In the genomic region with DNA sequence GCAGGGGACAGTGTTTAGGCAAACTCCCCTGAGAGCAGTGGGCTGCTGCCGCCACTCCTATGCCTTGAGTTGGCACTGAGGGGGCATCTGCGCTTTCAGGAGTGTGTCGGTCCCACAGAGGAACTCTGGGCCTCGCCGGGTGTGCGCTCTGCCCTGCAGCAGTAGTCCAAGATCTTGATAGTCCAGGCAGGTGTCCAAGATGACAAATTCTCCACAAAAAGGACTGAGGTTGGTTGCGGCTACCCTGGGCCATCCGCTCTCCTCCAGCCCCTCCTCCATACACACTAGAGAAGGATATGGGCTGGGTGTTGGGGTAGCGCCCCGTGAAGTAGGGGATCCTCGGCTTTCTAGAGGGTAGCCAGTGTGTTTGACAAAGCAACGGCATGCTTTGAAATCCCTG, we compare ENCODE assay signal across 11 mouse cellular contexts. TPM values are rescaled to one million over a fixed set of nuclear protein-coding genes. Genes with fewer than 3 reads are reported as not detected.
DNase-seq lines count a peak whose midpoint lies in the region; ATAC-seq and TF ChIP-seq lines count a peak whose summit lies in the region.
"Had no signal": no experiment of that assay in that cellular context is flagged by ENCODE, and none has a peak within 500 bp of the region (broad histone marks: within the 10 kb centered on the region; RNA-seq: fewer than 3 reads in every experiment).

No protein-coding gene starts in this region.

- 45% methylated on average over 12 of the region's 12 CpGs for WGBS in kidney, embryonic 15.5 days
- WGBS in intestine, embryonic 16.5 days, result 42% methylated on average over 12 of the region's 12 CpGs
- 48% methylated on average over 12 of the region's 12 CpGs for WGBS in midbrain, embryonic 16.5 days

- no peak overlapping the region for H3K9ac ChIP-seq in kidney, embryonic 15.5 days
- peak overlapping the region; percentile 37; the same call in 1 of the 2 replicates for H3K9ac ChIP-seq in intestine, embryonic 16.5 days (ENCODE audit: low read depth, low read length)
- H3K9ac ChIP-seq in midbrain, embryonic 16.5 days (ENCODE audit: low read depth, low read length), result no peak overlapping the region

- 0 out of 2 replicates have a peak, but pooled peaks cover 3% of the 10 kb centered on the region for H3K27me3 ChIP-seq in kidney, embryonic 15.5 days
- H3K27me3 ChIP-seq in intestine, embryonic 16.5 days (replicated peaks; ENCODE audit: control insufficient read depth, insufficient read depth, low read length), result peaks cover 5% of the 10 kb centered on the region; the same call in 1 of the 2 replicates
- no peaks in the 10 kb centered on the region for H3K27me3 ChIP-seq in midbrain, embryonic 16.5 days (ENCODE audit: control insufficient read depth, insufficient read depth, low read depth, low read length)

- 0 out of 2 replicates have a peak, but pooled peaks have one; percentile 13 for ATAC-seq in kidney, embryonic 15.5 days (replicated peaks; ENCODE audit: low FRiP score)
- ATAC-seq in intestine, embryonic 16.5 days, result 0 out of 2 replicates have a peak, but pooled peaks have one; percentile 7
- 0 out of 2 replicates have a peak, but pooled peaks have one; percentile 9 for ATAC-seq in midbrain, embryonic 16.5 days
- ATAC-seq in inflammation-experienced regulatory T-cells, adult 6 months, result no peak

- no peak for TF ChIP-seq POLR2A in embryonic fibroblast, embryonic 13.5 days (IDR thresholded peaks at IDR 0.05; ENCODE audit: low read depth, low read length)

- no peak for DNase-seq in kidney, adult 9 months
- DNase-seq in gastrocnemius, postnatal 36 days, result no peak
- no peak for DNase-seq in urinary bladder, postnatal 36 days (ENCODE audit: low spot score in 2 of 2)
- DNase-seq: kidney, adult 8-10 months; thymus, postnatal 36 days had no signal

- intact Hi-C loops in gastrocnemius, postnatal 36 days (cut with DNase I), result no loop called here

- peak overlapping the region; percentile 19 for H3K4me3 ChIP-seq in kidney, embryonic 15.5 days (replicated peaks)
- H3K4me3 ChIP-seq in embryonic fibroblast, embryonic 13.5 days (ENCODE audit: insufficient read depth, low read length), result no peak overlapping the region
- peak overlapping the region; percentile 16; the same call in 1 of the 2 replicates for H3K4me3 ChIP-seq in intestine, embryonic 16.5 days (ENCODE audit: low read length)
- H3K4me3 ChIP-seq in midbrain, embryonic 16.5 days (ENCODE audit: low read depth, low read length), result no peak overlapping the region

- H3K9me3 ChIP-seq in kidney, embryonic 15.5 days (replicated peaks), result no peaks in the 10 kb centered on the region
- H3K9me3 ChIP-seq in intestine, embryonic 16.5 days (ENCODE audit: control insufficient read depth, low read length), result no peaks in the 10 kb centered on the region
- no peaks in the 10 kb centered on the region for H3K9me3 ChIP-seq in midbrain, embryonic 16.5 days (replicated peaks; ENCODE audit: control insufficient read depth, low read length, poor library complexity, severe bottlenecking)
- H3K9me3 ChIP-seq: G1E had no signal

- no peak for TF ChIP-seq CTCF in embryonic fibroblast, embryonic 13.5 days (IDR thresholded peaks at IDR 0.05; ENCODE audit: borderline replicate concordance, insufficient read depth, low read length)

- no peaks in the 10 kb centered on the region for H3K36me3 ChIP-seq in kidney, embryonic 15.5 days
- H3K36me3 ChIP-seq in intestine, embryonic 16.5 days (ENCODE audit: control insufficient read depth, insufficient read depth, low read length), result no peaks in the 10 kb centered on the region
- H3K36me3 ChIP-seq in midbrain, embryonic 16.5 days (ENCODE audit: control insufficient read depth, insufficient read depth, low read length), result no peaks in the 10 kb centered on the region
- H3K36me3 ChIP-seq: G1E had no signal

- H3K4me2 ChIP-seq in kidney, embryonic 15.5 days, result peak overlapping the region; percentile 51
- H3K4me2 ChIP-seq in intestine, embryonic 16.5 days (ENCODE audit: low read depth, low read length), result peak overlapping the region; percentile 26
- H3K4me2 ChIP-seq in midbrain, embryonic 16.5 days (ENCODE audit: low read length), result peak overlapping the region; percentile 20

- no peak overlapping the region for H3K27ac ChIP-seq in kidney, embryonic 15.5 days
- H3K27ac ChIP-seq in embryonic fibroblast, embryonic 13.5 days (ENCODE audit: insufficient read depth, low read length), result peak overlapping the region; percentile 89
- peak overlapping the region; percentile 60 for H3K27ac ChIP-seq in intestine, embryonic 16.5 days (ENCODE audit: low read length)
- H3K27ac ChIP-seq in midbrain, embryonic 16.5 days (ENCODE audit: low read length), result no peak overlapping the region

- peaks cover 27% of the 10 kb centered on the region for H3K4me1 ChIP-seq in kidney, embryonic 15.5 days
- H3K4me1 ChIP-seq in embryonic fibroblast, embryonic 13.5 days (ENCODE audit: control insufficient read depth, insufficient read depth, low read length), result peaks cover 21% of the 10 kb centered on the region
- peaks cover 13% of the 10 kb centered on the region; the same call in 1 of the 2 replicates for H3K4me1 ChIP-seq in intestine, embryonic 16.5 days (ENCODE audit: control insufficient read depth, insufficient read depth, low read length)
- peaks cover 15% of the 10 kb centered on the region for H3K4me1 ChIP-seq in midbrain, embryonic 16.5 days (ENCODE audit: control insufficient read depth, insufficient read depth, low read length)

RNA-seq across cellular contexts. Expression of a gene that starts 9.2 kb away (rescaled TPM):
- polyA plus RNA-seq in kidney, embryonic 15.5 days (2015; fragmentation: Nextera tagmentation; extraction: Ambion mirVana), result 5.1 and 5.5 TPM in 2 replicates
- polyA plus RNA-seq in embryonic fibroblast, embryonic 13.5 days (2011; ENCODE audit: insufficient read length, low read depth, missing spikeins), result 28.4 and 34.1 TPM in 2 replicates
- 2.7 and 3.7 TPM in 2 replicates for polyA plus RNA-seq in intestine, embryonic 16.5 days (2015; fragmentation: Nextera tagmentation; extraction: Ambion mirVana)
- 5.4 and 6.3 TPM in 2 replicates for polyA plus RNA-seq in midbrain, embryonic 16.5 days (2015; fragmentation: Nextera tagmentation; extraction: Ambion mirVana)
- 1 to 10 TPM; 5.3 to 6.5 TPM for total RNA-seq in gastrocnemius, postnatal 36 days (2021)
- polyA plus RNA-seq in inflammation-experienced regulatory T-cells, adult 6 months (2017; shearing (Covaris generic)), result 1 to 10 TPM; 3.7 to 5.8 (median 4.9) TPM

RNA-seq across cellular contexts. Expression of a gene that starts 10.0 kb away (rescaled TPM):
- 130 TPM in 2 replicates for polyA plus RNA-seq in kidney, embryonic 15.5 days (2015; fragmentation: Nextera tagmentation; extraction: Ambion mirVana)
- 106 and 109 TPM in 2 replicates for polyA plus RNA-seq in embryonic fibroblast, embryonic 13.5 days (2011; ENCODE audit: insufficient read length, low read depth, missing spikeins)
- polyA plus RNA-seq in intestine, embryonic 16.5 days (2015; fragmentation: Nextera tagmentation; extraction: Ambion mirVana), result 101 and 115 TPM in 2 replicates
- polyA plus RNA-seq in midbrain, embryonic 16.5 days (2015; fragmentation: Nextera tagmentation; extraction: Ambion mirVana), result 67.9 and 70.2 TPM in 2 replicates
- 10 to 100 TPM; 40.7 to 41.0 TPM for total RNA-seq in gastrocnemius, postnatal 36 days (2021)
- polyA plus RNA-seq in inflammation-experienced regulatory T-cells, adult 6 months (2017; shearing (Covaris generic)), result 10 to 100 TPM; 17.2 to 38.5 (median 30.6) TPM

Comparison
In these comparisons a context has a peak if more than half of its experiments do, and no peak if none do; other contexts are left out.
1. H3K27ac ChIP-seq: peak in embryonic fibroblast, embryonic 13.5 days (single experiment) and intestine, embryonic 16.5 days (single experiment); none in kidney, embryonic 15.5 days (single experiment) and midbrain, embryonic 16.5 days (single experiment).
2. H3K4me3 ChIP-seq: peak in kidney, embryonic 15.5 days (single experiment) and intestine, embryonic 16.5 days (single experiment); none in embryonic fibroblast, embryonic 13.5 days (single experiment) and midbrain, embryonic 16.5 days (single experiment).
3. Peak in every context shown above with its lines, with median percentiles within 50 percentile points of each other: H3K4me2 ChIP-seq.